Mouse (Mus musculus): ENCODE measurements around the gene Pde4d.

Gene Pde4d

GRCm38 (mm10) chr13:109677617-109678016 lies 1227.9 kb downstream of the Pde4d start:
- in situ Hi-C loops (cut with MboI; ENCODE audit: low pct_unique_long_range_greater_than_20kb in 1 of 2, low sequenced_read_pairs in 2 of 2, unreplicated experiment in 1 of 2): no loop called here

GRCm38 (mm10) chr13:109678991-109679390 lies 1229.2 kb downstream of the Pde4d start:
- in situ Hi-C loops (cut with MboI; ENCODE audit: low pct_unique_long_range_greater_than_20kb in 1 of 2, low sequenced_read_pairs in 2 of 2, unreplicated experiment in 1 of 2): no loop called here

GRCm38 (mm10) chr13:109680229-109680628 lies 1230.5 kb downstream of the Pde4d start:
- in situ Hi-C loops (cut with MboI; ENCODE audit: low pct_unique_long_range_greater_than_20kb in 1 of 2, low sequenced_read_pairs in 2 of 2, unreplicated experiment in 1 of 2): no loop called here

GRCm38 (mm10) chr13:109681699-109682293 lies 1232.0 kb downstream of the Pde4d start:
- in situ Hi-C loops (cut with MboI; ENCODE audit: low pct_unique_long_range_greater_than_20kb in 1 of 2, low sequenced_read_pairs in 2 of 2, unreplicated experiment in 1 of 2): no loop called here

GRCm38 (mm10) chr13:109683001-109683400 lies 1233.3 kb downstream of the Pde4d start:
- in situ Hi-C loops (cut with MboI; ENCODE audit: low pct_unique_long_range_greater_than_20kb in 1 of 2, low sequenced_read_pairs in 2 of 2, unreplicated experiment in 1 of 2): no loop called here

GRCm38 (mm10) chr13:109684985-109685295 lies 1235.2 kb downstream of the Pde4d start:
- in situ Hi-C loops (cut with MboI; ENCODE audit: low pct_unique_long_range_greater_than_20kb in 1 of 2, low sequenced_read_pairs in 2 of 2, unreplicated experiment in 1 of 2): no loop called here

- in situ Hi-C loops (cut with MboI; ENCODE audit: low pct_unique_long_range_greater_than_20kb in 1 of 2, low sequenced_read_pairs in 2 of 2, unreplicated experiment in 1 of 2): no loop called here
Observed at GRCm38 (mm10) chr13:109685296-109686115, 1235.8 kb downstream of the Pde4d start.

- in situ Hi-C loops (cut with MboI; ENCODE audit: low pct_unique_long_range_greater_than_20kb in 1 of 2, low sequenced_read_pairs in 2 of 2, unreplicated experiment in 1 of 2): no loop called here
Observed at GRCm38 (mm10) chr13:109686116-109686876, 1236.5 kb downstream of the Pde4d start.

- in situ Hi-C loops (cut with MboI; ENCODE audit: low pct_unique_long_range_greater_than_20kb in 1 of 2, low sequenced_read_pairs in 2 of 2, unreplicated experiment in 1 of 2): no loop called here
Observed at GRCm38 (mm10) chr13:109686906-109687305, 1237.2 kb downstream of the Pde4d start.

GRCm38 (mm10) chr13:109688195-109688594 lies 1238.4 kb downstream of the Pde4d start:
- in situ Hi-C loops (cut with MboI; ENCODE audit: low pct_unique_long_range_greater_than_20kb in 1 of 2, low sequenced_read_pairs in 2 of 2, unreplicated experiment in 1 of 2): no loop called here

GRCm38 (mm10) chr13:109689176-109689575 lies 1239.4 kb downstream of the Pde4d start:
- in situ Hi-C loops (cut with MboI; ENCODE audit: low pct_unique_long_range_greater_than_20kb in 1 of 2, low sequenced_read_pairs in 2 of 2, unreplicated experiment in 1 of 2): no loop called here

- in situ Hi-C loops (cut with MboI; ENCODE audit: low pct_unique_long_range_greater_than_20kb in 1 of 2, low sequenced_read_pairs in 2 of 2, unreplicated experiment in 1 of 2): no loop called here
Observed at GRCm38 (mm10) chr13:109690558-109690957, 1240.8 kb downstream of the Pde4d start.

GRCm38 (mm10) chr13:109692851-109693250 lies 1243.1 kb downstream of the Pde4d start:
- in situ Hi-C loops (cut with MboI; ENCODE audit: low pct_unique_long_range_greater_than_20kb in 1 of 2, low sequenced_read_pairs in 2 of 2, unreplicated experiment in 1 of 2): no loop called here

- in situ Hi-C loops (cut with MboI; ENCODE audit: low pct_unique_long_range_greater_than_20kb in 1 of 2, low sequenced_read_pairs in 2 of 2, unreplicated experiment in 1 of 2): no loop called here
Observed at GRCm38 (mm10) chr13:109693769-109694168, 1244.0 kb downstream of the Pde4d start.

GRCm38 (mm10) chr13:109694293-109694692 lies 1244.5 kb downstream of the Pde4d start:
- in situ Hi-C loops (cut with MboI; ENCODE audit: low pct_unique_long_range_greater_than_20kb in 1 of 2, low sequenced_read_pairs in 2 of 2, unreplicated experiment in 1 of 2): no loop called here

- in situ Hi-C loops (cut with MboI; ENCODE audit: low pct_unique_long_range_greater_than_20kb in 1 of 2, low sequenced_read_pairs in 2 of 2, unreplicated experiment in 1 of 2): no loop called here
Observed at GRCm38 (mm10) chr13:109695098-109695497, 1245.3 kb downstream of the Pde4d start.

- in situ Hi-C loops (cut with MboI; ENCODE audit: low pct_unique_long_range_greater_than_20kb in 1 of 2, low sequenced_read_pairs in 2 of 2, unreplicated experiment in 1 of 2): no loop called here
Observed at GRCm38 (mm10) chr13:109706141-109706540, 1256.4 kb downstream of the Pde4d start.

- in situ Hi-C loops (cut with MboI; ENCODE audit: low pct_unique_long_range_greater_than_20kb in 1 of 2, low sequenced_read_pairs in 2 of 2, unreplicated experiment in 1 of 2): no loop called here
Observed at GRCm38 (mm10) chr13:109706579-109706978, 1256.8 kb downstream of the Pde4d start.

GRCm38 (mm10) chr13:109707154-109707553 lies 1257.4 kb downstream of the Pde4d start:
- in situ Hi-C loops (cut with MboI; ENCODE audit: low pct_unique_long_range_greater_than_20kb in 1 of 2, low sequenced_read_pairs in 2 of 2, unreplicated experiment in 1 of 2): no loop called here
